Mouse (Mus musculus) olfactory bulb, adult 2 months (tissue): ENCODE results near the gene Ptcd2.

Experiments used
- CTCF ChIP-seq: fragments of 200-500 bp; IDR thresholded peaks from 2 replicates; pipeline ENCODE4 v1.5.1; 2012; ENCODE audit warnings: low read depth, mild to moderate bottlenecking, low read length, moderate library complexity; ENCODE audit not compliant: insufficient read depth
- POLR2A ChIP-seq: fragments of 200-500 bp; IDR thresholded peaks from 2 replicates; pipeline ENCODE4 v1.6.1; 2012; ENCODE audit warnings: mild to moderate bottlenecking, low read depth, low read length, moderate library complexity; ENCODE audit not compliant: insufficient read depth

- TF ChIP-seq CTCF (no peak), POLR2A (no peak)
Measured at GRCm38 (mm10) chr13:99373684-99374083, 29.2 kb upstream of the Ptcd2 start.
